Mouse (Mus musculus) stomach, postnatal 0 days (tissue): Measurements from ENCODE around the gene Lrrc32. TPM values are rescaled to one million over a fixed set of nuclear protein-coding genes. Genes with fewer than 3 reads are reported as not detected.

Source experiments
- ATAC-seq: fragments of 200-750 bp; cut with Nextera tagmentation; 2 replicates; pipeline ENCODE4 v1.8.0; 2017; ENCODE audit not compliant: low FRiP score, low TSS enrichment
- DNase-seq: peaks from one replicate; pipeline ENCODE4 v3.0.0-alpha.2; 2016; ENCODE audit warnings: low spot score
- H3K27ac ChIP-seq: fragments of 300-500 bp; sonication (generic); replicated peaks from 2 replicates; pipeline ENCODE4 v1.5.1; 2014; ENCODE audit warnings: mild to moderate bottlenecking, control low read depth
- H3K27me3 ChIP-seq: fragments of 300-500 bp; sonication (generic); 2 replicates; pipeline ENCODE4 v1.6.1; 2014; ENCODE audit warnings: low read length; ENCODE audit not compliant: control insufficient read depth, insufficient read depth
- H3K36me3 ChIP-seq: fragments of 300-500 bp; sonication (generic); 2 replicates; pipeline ENCODE4 v1.6.1; 2014; ENCODE audit warnings: low read length, mixed read lengths; ENCODE audit not compliant: control insufficient read depth, insufficient read depth
- H3K4me1 ChIP-seq: fragments of 300-500 bp; sonication (generic); replicated peaks from 2 replicates; pipeline ENCODE4 v1.6.1; 2014; ENCODE audit warnings: antibody characterized with exemption; ENCODE audit not compliant: control insufficient read depth, insufficient read depth
- H3K4me2 ChIP-seq: fragments of 300-500 bp; sonication (generic); replicated peaks from 2 replicates; pipeline ENCODE4 v1.6.1; 2014; ENCODE audit warnings: low read depth, mild to moderate bottlenecking, control low read depth, moderate library complexity
- H3K4me3 ChIP-seq: fragments of 300-500 bp; sonication (generic); 2 replicates; pipeline ENCODE4 v1.5.1; 2014; ENCODE audit warnings: low read depth, low read length, control low read depth
- H3K9ac ChIP-seq: fragments of 300-500 bp; sonication (generic); 2 replicates; pipeline ENCODE4 v1.6.1; 2014; ENCODE audit warnings: mild to moderate bottlenecking, low read length, control low read depth, mixed read lengths
- H3K9me3 ChIP-seq: fragments of 300-500 bp; sonication (generic); 2 replicates; pipeline ENCODE4 v1.6.1; 2016; ENCODE audit warnings: low read length; ENCODE audit not compliant: control insufficient read depth
- CTCF ChIP-seq: IDR thresholded peaks from 2 replicates; pipeline ENCODE4 v1.5.1; 2016; ENCODE audit warnings: antibody characterized with exemption, low read depth, mild to moderate bottlenecking, moderate library complexity
- EP300 ChIP-seq: optimal IDR thresholded peaks from 2 replicates; pipeline ENCODE3; 2016; ENCODE audit warnings: antibody characterized with exemption
- WGBS: fragments of 180-500 bp; shearing (Covaris S2); extraction: QIAGEN DNeasy Blood & Tissue Kit; methylation state at CpG from one replicate; pipeline ENCODE4 v1.1.7; 2014; 5-methylcytosine and 5-hydroxymethylcytosine counted together
- polyA plus RNA-seq: library from polyadenylated mRNA; unstranded; fragments of >200 nt; fragmentation: Nextera tagmentation; extraction: Ambion mirVana; gene quantifications from 2 replicates; pipeline ENCODE4 v1.2.1, GENCODE M21; 2015

Lrrc32 gene
- polyA plus RNA-seq, 1 experiment from 2014 or later = 3.6 TPM

GRCm38 (mm10) chr7:98535191-98535590, 46.1 kb downstream of the Lrrc32 start:
- Histone ChIP-seq H3K36me3 (no peaks in the 10 kb centered on the region), H3K4me3 (no peak overlapping the region), H3K9ac (no peak overlapping the region), H3K9me3 (no peaks in the 10 kb centered on the region), H3K4me1 (peaks cover 4% of the 10 kb centered on the region; the same call in 1 of the 2 replicates), H3K27me3 (no peaks in the 10 kb centered on the region), H3K27ac (no peak overlapping the region), H3K4me2 (no peak overlapping the region)
- WGBS = 84% methylated on average over 6 of the region's 6 CpGs
- no peak for TF ChIP-seq EP300
- no peak for TF ChIP-seq CTCF
- ATAC-seq (no peak), DNase-seq (no peak)

GRCm38 (mm10) chr7:98535882-98536281, 46.8 kb downstream of the Lrrc32 start:
- no peak for DNase-seq
- 83% methylated on average over 4 of the region's 4 CpGs for WGBS

GRCm38 (mm10) chr7:98537210-98537966, 48.3 kb downstream of the Lrrc32 start:
- DNase-seq = peak; percentile 47
- WGBS = 16% methylated on average over 9 of the region's 10 CpGs
- Histone ChIP-seq H3K27me3 (no peaks in the 10 kb centered on the region), H3K4me3 (no peak overlapping the region), H3K4me1 (peaks cover 4% of the 10 kb centered on the region; the same call in 1 of the 2 replicates), H3K36me3 (no peaks in the 10 kb centered on the region), H3K9ac (no peak overlapping the region), H3K27ac (peak overlapping the region; percentile 82), H3K9me3 (no peaks in the 10 kb centered on the region), H3K4me2 (no peak overlapping the region)
- ATAC-seq = peak; percentile 61
- no peak for TF ChIP-seq EP300
- TF ChIP-seq CTCF = peak; percentile 28

More at GRCm38 (mm10) chr7:98535882-98536281, 46.8 kb downstream of the Lrrc32 start:
- no peak for ATAC-seq
- TF ChIP-seq CTCF (no peak), EP300 (no peak)
- H3K4me1 ChIP-seq = peaks cover 4% of the 10 kb centered on the region; the same call in 1 of the 2 replicates
- H3K27me3 ChIP-seq = no peaks in the 10 kb centered on the region
- no peak overlapping the region for H3K9ac ChIP-seq
- no peak overlapping the region for H3K4me2 ChIP-seq
- no peaks in the 10 kb centered on the region for H3K9me3 ChIP-seq
- no peaks in the 10 kb centered on the region for H3K36me3 ChIP-seq
- no peak overlapping the region for H3K4me3 ChIP-seq
- no peak overlapping the region for H3K27ac ChIP-seq

GRCm38 (mm10) chr7:98537967-98538573, 49.0 kb downstream of the Lrrc32 start:
- H3K9me3 ChIP-seq = no peaks in the 10 kb centered on the region
- ATAC-seq = peak; percentile 28
- TF ChIP-seq CTCF (no peak), EP300 (no peak)
- no peak overlapping the region for H3K9ac ChIP-seq
- no peaks in the 10 kb centered on the region for H3K36me3 ChIP-seq
- H3K4me3 ChIP-seq = no peak overlapping the region
- H3K27ac ChIP-seq = peak overlapping the region; percentile 82
- DNase-seq = no peak
- peaks cover 4% of the 10 kb centered on the region; the same call in 1 of the 2 replicates for H3K4me1 ChIP-seq
- WGBS = 41% methylated on average over 8 of the region's 8 CpGs
- no peaks in the 10 kb centered on the region for H3K27me3 ChIP-seq
- no peak overlapping the region for H3K4me2 ChIP-seq

- no peak for DNase-seq
- TF ChIP-seq CTCF = no peak
- TF ChIP-seq EP300 = no peak
- no peak overlapping the region for H3K27ac ChIP-seq
These were observed 51.8 kb downstream of the Lrrc32 start for GRCm38 (mm10) chr7:98540879-98541278.

GRCm38 (mm10) chr7:98541564-98541963, 52.5 kb downstream of the Lrrc32 start:
- no peaks in the 10 kb centered on the region for H3K27me3 ChIP-seq
- no peak overlapping the region for H3K4me3 ChIP-seq
- H3K4me1 ChIP-seq = peaks cover 4% of the 10 kb centered on the region; the same call in 1 of the 2 replicates
- WGBS = 62% methylated on average over 5 of the region's 5 CpGs
- no peak overlapping the region for H3K27ac ChIP-seq
- no peaks in the 10 kb centered on the region for H3K36me3 ChIP-seq
- TF ChIP-seq CTCF = no peak
- TF ChIP-seq EP300 = no peak
- no peak overlapping the region for H3K9ac ChIP-seq
- H3K4me2 ChIP-seq = no peak overlapping the region
- ATAC-seq = peak; percentile 49; the same call in 1 of the 2 replicates
- peak; percentile 42 for DNase-seq
- H3K9me3 ChIP-seq = no peaks in the 10 kb centered on the region

More at GRCm38 (mm10) chr7:98540879-98541278, 51.8 kb downstream of the Lrrc32 start:
- Histone ChIP-seq H3K4me2 (no peak overlapping the region), H3K9me3 (no peaks in the 10 kb centered on the region), H3K36me3 (no peaks in the 10 kb centered on the region), H3K27me3 (no peaks in the 10 kb centered on the region), H3K4me1 (peaks cover 4% of the 10 kb centered on the region; the same call in 1 of the 2 replicates), H3K4me3 (no peak overlapping the region), H3K9ac (no peak overlapping the region)
- 67% methylated on average over 2 of the region's 2 CpGs for WGBS
- no peak for ATAC-seq
